Comparison of ENCODE assay signal across 19 mouse cellular contexts in the genomic region with DNA sequence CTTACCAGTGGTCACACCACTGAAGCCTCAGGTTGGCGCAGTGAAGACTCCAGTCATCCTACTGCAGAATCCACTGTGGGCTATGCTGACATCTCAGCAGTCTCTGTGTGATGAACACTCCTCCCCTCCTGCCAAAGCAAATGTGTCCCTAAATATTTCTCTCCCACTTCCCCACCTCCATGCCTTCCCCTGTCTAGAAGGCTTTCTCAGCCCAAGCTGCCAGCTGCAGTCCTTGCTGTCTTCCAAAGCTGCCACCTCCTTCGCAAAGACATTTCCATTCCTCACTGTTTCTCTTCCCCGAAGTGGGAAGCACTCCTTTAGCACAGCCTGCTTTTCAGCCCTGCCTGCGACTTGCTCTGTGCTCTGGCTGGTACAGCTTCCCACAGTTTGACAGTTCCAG. TPM values are rescaled to one million over a fixed set of nuclear protein-coding genes. Genes with fewer than 3 reads are reported as not detected.
A peak's percentile ranks its signal among the peaks of the same experiment; 100 is the strongest.
DNase-seq lines count a peak whose midpoint lies in the region; ATAC-seq and TF ChIP-seq lines count a peak whose summit lies in the region.
"Had no signal": no experiment of that assay in that cellular context is flagged by ENCODE, and none has a peak within 500 bp of the region (broad histone marks: within the 10 kb centered on the region; RNA-seq: fewer than 3 reads in every experiment).

No protein-coding gene starts in this region.

- H3K27ac ChIP-seq in heart, embryonic 12.5 days (ENCODE audit: poor library complexity, severe bottlenecking): no peak overlapping the region
- H3K27ac ChIP-seq in heart, embryonic 10.5 days: no peak overlapping the region
- H3K27ac ChIP-seq in left cerebral cortex, adult 2 months: no peak overlapping the region; the same call in 1 of the 2 replicates
- H3K27ac ChIP-seq: embryonic facial prominence, embryonic 12.5 days; heart, embryonic 15.5 days; hindbrain, embryonic 13.5 days; neural tube, embryonic 15.5 days had no signal

- peak overlapping the region; percentile 11; the same call in 1 of the 2 replicates for H3K9ac ChIP-seq in heart, embryonic 12.5 days
- H3K9ac ChIP-seq: embryonic facial prominence, embryonic 12.5 days; heart, embryonic 15.5 days; hindbrain, embryonic 13.5 days; neural tube, embryonic 15.5 days had no signal

- intact Hi-C loops in left cerebral cortex, adult 2 months (cut with DNase I): no loop called here

- no peak overlapping the region for H3K4me3 ChIP-seq in heart, embryonic 12.5 days
- no peak overlapping the region for H3K4me3 ChIP-seq in heart, embryonic 10.5 days
- H3K4me3 ChIP-seq in left cerebral cortex, adult 2 months: no peak overlapping the region
- H3K4me3 ChIP-seq: embryonic facial prominence, embryonic 12.5 days; heart, embryonic 15.5 days; hindbrain, embryonic 13.5 days; neural tube, embryonic 15.5 days had no signal

- H3K36me3 ChIP-seq in heart, embryonic 12.5 days: no peaks in the 10 kb centered on the region
- no peaks in the 10 kb centered on the region for H3K36me3 ChIP-seq in heart, embryonic 10.5 days
- H3K36me3 ChIP-seq: embryonic facial prominence, embryonic 12.5 days; heart, embryonic 15.5 days; hindbrain, embryonic 13.5 days; neural tube, embryonic 15.5 days had no signal

- no peak for DNase-seq in heart, embryonic 10.5 days (ENCODE audit: low spot score)
- peak; percentile 39 to 59 for DNase-seq in frontal cortex, postnatal 10 days (ENCODE audit: low spot score in 2 of 2)
- peak; percentile 63 to 64 for DNase-seq in left cerebral cortex, adult 2 months (ENCODE audit: extremely low spot score in 1 of 2, low spot score in 2 of 2)
- peak; percentile 70 for DNase-seq in right cerebral cortex, postnatal 25 days
- DNase-seq in lung, postnatal 25 days (ENCODE audit: low spot score): no peak
- DNase-seq in kidney, postnatal 25 days: no peak
- DNase-seq in ovary, postnatal 36 days (ENCODE audit: low spot score): no peak
- DNase-seq: adrenal gland, adult 2 months; cerebellum, postnatal 25 days; gastrocnemius, postnatal 36 days; kidney, adult 11 months; kidney, postnatal 36 days; thymus, postnatal 36 days had no signal

- H3K9me3 ChIP-seq in heart, embryonic 12.5 days (replicated peaks): no peaks in the 10 kb centered on the region
- H3K9me3 ChIP-seq in heart, embryonic 10.5 days: no peaks in the 10 kb centered on the region
- H3K9me3 ChIP-seq: embryonic facial prominence, embryonic 12.5 days; heart, embryonic 15.5 days; hindbrain, embryonic 13.5 days; neural tube, embryonic 15.5 days had no signal

- peaks cover 12% of the 10 kb centered on the region for H3K4me1 ChIP-seq in heart, embryonic 12.5 days (replicated peaks)
- H3K4me1 ChIP-seq in heart, embryonic 10.5 days: peaks cover 23% of the 10 kb centered on the region
- H3K4me1 ChIP-seq: neural tube, embryonic 15.5 days had no signal

- no peaks in the 10 kb centered on the region; the same call in 1 of the 2 replicates for H3K27me3 ChIP-seq in heart, embryonic 12.5 days (replicated peaks)
- H3K27me3 ChIP-seq in heart, embryonic 10.5 days (ENCODE audit: insufficient read depth, poor library complexity, severe bottlenecking): peaks cover 6% of the 10 kb centered on the region; the same call in 1 of the 2 replicates
- H3K27me3 ChIP-seq: embryonic facial prominence, embryonic 12.5 days; heart, embryonic 15.5 days; hindbrain, embryonic 13.5 days; neural tube, embryonic 15.5 days had no signal

- TF ChIP-seq CTCF in left cerebral cortex, adult 2 months (IDR thresholded peaks at IDR 0.05): no peak

- H3K4me2 ChIP-seq in heart, embryonic 12.5 days: no peak overlapping the region
- H3K4me2 ChIP-seq: embryonic facial prominence, embryonic 12.5 days; heart, embryonic 15.5 days; hindbrain, embryonic 13.5 days; neural tube, embryonic 15.5 days had no signal

- ATAC-seq in heart, embryonic 12.5 days (ENCODE audit: insufficient number of reproducible peaks, low FRiP score): no peak
- ATAC-seq: lung, postnatal 0 days had no signal

- WGBS in heart, embryonic 12.5 days: 40% methylated on average over 4 of the region's 4 CpGs
- 35% methylated on average over 4 of the region's 4 CpGs for WGBS in heart, embryonic 10.5 days

RNA-seq across cellular contexts. Expression of a gene that starts 10.0 kb away (rescaled TPM):
- 6.3 and 7.0 TPM in 2 replicates for polyA plus RNA-seq in heart, embryonic 12.5 days (2016; fragmentation: Nextera tagmentation; extraction: Ambion mirVana)
- polyA plus RNA-seq in heart, embryonic 10.5 days (2016; fragmentation: Nextera tagmentation; extraction: Ambion mirVana): 5.6 and 5.7 TPM in 2 replicates
- total RNA-seq in left cerebral cortex, adult 2 months (2021): 1 to 10 TPM; 2.9 to 3.4 TPM

RNA-seq across cellular contexts. Expression of a gene that starts 50.2 kb away (rescaled TPM):
- polyA plus RNA-seq in heart, embryonic 12.5 days (2016; fragmentation: Nextera tagmentation; extraction: Ambion mirVana): 22.9 and 23.2 TPM in 2 replicates
- polyA plus RNA-seq in heart, embryonic 10.5 days (2016; fragmentation: Nextera tagmentation; extraction: Ambion mirVana): 25.7 and 32.7 TPM in 2 replicates
- 10 to 100 TPM; 22.2 to 25.4 TPM for total RNA-seq in left cerebral cortex, adult 2 months (2021)

Comparison
In these comparisons a context has a peak if more than half of its experiments do, and no peak if none do; other contexts are left out.
1. DNase-seq: peak in frontal cortex, postnatal 10 days (2 of 2), left cerebral cortex, adult 2 months (2 of 2) and right cerebral cortex, postnatal 25 days (single experiment); none in heart, embryonic 10.5 days (single experiment), lung, postnatal 25 days (single experiment), kidney, postnatal 25 days (0 of 2) and ovary, postnatal 36 days (single experiment).